In the genomic region with DNA sequence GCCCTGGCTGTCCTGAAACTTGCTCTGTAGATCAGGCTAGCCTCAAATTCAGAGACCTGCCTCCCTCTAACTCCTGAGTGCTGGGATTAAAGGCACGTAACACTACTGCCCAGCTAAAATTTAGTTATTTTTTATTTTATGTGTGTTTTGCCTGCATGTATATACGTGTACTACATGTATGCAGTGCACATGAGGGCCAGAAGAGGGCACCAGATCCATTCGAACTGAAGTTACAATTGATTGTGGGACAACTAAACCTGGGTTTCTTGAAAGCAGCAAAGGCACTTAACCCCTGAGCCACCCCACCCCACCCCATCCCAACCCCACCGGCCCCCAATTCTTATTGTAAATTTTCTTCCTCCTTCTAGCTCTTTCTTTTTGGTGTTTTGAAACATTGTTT, we compare ENCODE assay signal across 8 mouse cellular contexts. TPM values are rescaled to one million over a fixed set of nuclear protein-coding genes. Genes with fewer than 3 reads are reported as not detected.
A peak's percentile ranks its signal among the peaks of the same experiment; 100 is the strongest.
DNase-seq lines count a peak whose midpoint lies in the region; ATAC-seq and TF ChIP-seq lines count a peak whose summit lies in the region.

No protein-coding gene starts in this region.

- intact Hi-C loops in left cerebral cortex, postnatal 10 days (cut with DNase I), result loop anchor here (5.0 to 10.0 kb wide), 2 partner anchors 50 to 122 kb away; no protein-coding TSS in a partner anchor

- TF ChIP-seq CTCF in hindbrain, postnatal 0 days (IDR thresholded peaks at IDR 0.05; ENCODE audit: low read depth), result peak; percentile 73

- no peak for ATAC-seq in hindbrain, postnatal 0 days
- no peak for ATAC-seq in hindbrain, embryonic 13.5 days (ENCODE audit: low FRiP score)
- ATAC-seq in erythroblast, adult 5-6 weeks (replicated peaks; ENCODE audit: low FRiP score, poor library complexity, severe bottlenecking), result peak; percentile 79

- no peak overlapping the region for H3K4me2 ChIP-seq in hindbrain, postnatal 0 days (ENCODE audit: low read depth, low read length)
- H3K4me2 ChIP-seq in hindbrain, embryonic 13.5 days, result no peak overlapping the region

- no peak overlapping the region for H3K4me3 ChIP-seq in hindbrain, postnatal 0 days (ENCODE audit: low read length)
- H3K4me3 ChIP-seq in hindbrain, embryonic 13.5 days, result no peak overlapping the region

- peak; percentile 56 for DNase-seq in hindbrain, postnatal 0 days (ENCODE audit: low spot score)
- DNase-seq in CD4-positive helper T cell, adult 2 months (ENCODE audit: low read depth, low spot score), result peak; percentile 70
- DNase-seq in adipocyte (ENCODE audit: low spot score) (peak; percentile 46), MN1 (ENCODE audit: low spot score) (no peak)
- DNase-seq in left cerebral cortex, postnatal 10 days (ENCODE audit: extremely low spot score in 1 of 2, low spot score in 2 of 2), result peak; percentile 55 to 61
- DNase-seq in natural killer cell, adult 2 months (ENCODE audit: low spot score in 2 of 2), result peak; percentile 58 to 78

- H3K4me1 ChIP-seq in hindbrain, postnatal 0 days (ENCODE audit: insufficient read depth, low read length), result no peaks in the 10 kb centered on the region
- no peaks in the 10 kb centered on the region for H3K4me1 ChIP-seq in hindbrain, embryonic 13.5 days (replicated peaks)

- no peaks in the 10 kb centered on the region for H3K27me3 ChIP-seq in hindbrain, postnatal 0 days (ENCODE audit: insufficient read depth, low read length)
- no peaks in the 10 kb centered on the region for H3K27me3 ChIP-seq in hindbrain, embryonic 13.5 days

- no peaks in the 10 kb centered on the region for H3K9me3 ChIP-seq in hindbrain, postnatal 0 days (ENCODE audit: low read length)
- no peaks in the 10 kb centered on the region for H3K9me3 ChIP-seq in hindbrain, embryonic 13.5 days

- no peaks in the 10 kb centered on the region for H3K36me3 ChIP-seq in hindbrain, postnatal 0 days (ENCODE audit: insufficient read depth, low read length)
- no peaks in the 10 kb centered on the region for H3K36me3 ChIP-seq in hindbrain, embryonic 13.5 days

- no peak overlapping the region for H3K9ac ChIP-seq in hindbrain, postnatal 0 days (replicated peaks; ENCODE audit: low read length)
- no peak overlapping the region for H3K9ac ChIP-seq in hindbrain, embryonic 13.5 days

- WGBS in hindbrain, postnatal 0 days, result 36% methylated on average over 4 of the region's 4 CpGs
- 38% methylated on average over 4 of the region's 4 CpGs for WGBS in hindbrain, embryonic 13.5 days

- H3K27ac ChIP-seq in hindbrain, postnatal 0 days, result no peak overlapping the region
- H3K27ac ChIP-seq in hindbrain, embryonic 13.5 days, result no peak overlapping the region

RNA-seq across cellular contexts. Expression of a gene that starts 12.3 kb away (rescaled TPM):
- total RNA-seq in hindbrain, postnatal 0 days (2014; rRNA removed), result 18.8 and 22.4 TPM in 2 replicates
- polyA plus RNA-seq in hindbrain, postnatal 0 days (2015; fragmentation: Nextera tagmentation; extraction: Ambion mirVana), result 8.0 and 8.2 TPM in 2 replicates
- polyA plus RNA-seq in hindbrain, embryonic 13.5 days (2015; fragmentation: Nextera tagmentation; extraction: Ambion mirVana), result 10.6 and 11.0 TPM in 2 replicates
- total RNA-seq in erythroblast, adult 5-6 weeks (2015; ENCODE audit: low replicate concordance), result 96.8 and 101 TPM in 2 replicates
- total RNA-seq in erythroblast, adult 5-6 weeks (2017; ENCODE audit: low replicate concordance), result 75.8 and 94.4 TPM in 2 replicates
- 10 to 100 TPM; 51.9 to 61.5 TPM for total RNA-seq in left cerebral cortex, postnatal 10 days (2021)

RNA-seq across cellular contexts. Expression of a gene that starts 32.3 kb away (rescaled TPM):
- 1.3 and 2.0 TPM in 2 replicates for total RNA-seq in hindbrain, postnatal 0 days (2014; rRNA removed)
- polyA plus RNA-seq in hindbrain, postnatal 0 days (2015; fragmentation: Nextera tagmentation; extraction: Ambion mirVana), result 0.28 and 0.37 TPM in 2 replicates
- polyA plus RNA-seq in hindbrain, embryonic 13.5 days (2015; fragmentation: Nextera tagmentation; extraction: Ambion mirVana), result 1.8 and 4.3 TPM in 2 replicates
- total RNA-seq in erythroblast, adult 5-6 weeks (2015; ENCODE audit: low replicate concordance), result not detected in 2 replicates
- 0.56 and 1.3 TPM in 2 replicates for total RNA-seq in erythroblast, adult 5-6 weeks (2017; ENCODE audit: low replicate concordance)
- total RNA-seq in left cerebral cortex, postnatal 10 days (2021), result under 1 TPM; 0.43 to 0.64 TPM
